In genomic region chr6:83120930-83121862, GRCm38 (mm10) we compare ENCODE assay signal across 8 mouse cellular contexts. TPM values are rescaled to one million over a fixed set of nuclear protein-coding genes. Genes with fewer than 3 reads are reported as not detected.
A peak's percentile ranks its signal among the peaks of the same experiment; 100 is the strongest.
DNase-seq lines count a peak whose midpoint lies in the region; ATAC-seq lines count a peak whose summit lies in the region.

Gene Wbp1 (minus strand): TSS chr6:83121559.

- peak; percentile 96 for ATAC-seq in hindbrain, embryonic 15.5 days (ENCODE audit: low FRiP score, low read depth)

- peak within 1 kb of the TSS; percentile 65 for H3K4me3 ChIP-seq in hindbrain, embryonic 15.5 days

- peak within 1 kb of the TSS; percentile 99 for H3K4me2 ChIP-seq in hindbrain, embryonic 15.5 days

- peak within 1 kb of the TSS; percentile 95 for H3K27ac ChIP-seq in hindbrain, embryonic 15.5 days (replicated peaks)

- no peaks in the 10 kb centered on the region for H3K27me3 ChIP-seq in hindbrain, embryonic 15.5 days

- H3K9ac ChIP-seq in hindbrain, embryonic 15.5 days = peak within 1 kb of the TSS; percentile 76

- peak; percentile 95 for DNase-seq in T-cell, adult 2 months (ENCODE audit: low spot score)
- DNase-seq in cerebellum, postnatal 36 days = peak; percentile 91 to 95
- DNase-seq in frontal cortex, postnatal 36 days (ENCODE audit: low spot score in 2 of 2) = peak; percentile 97 to 98
- DNase-seq in left cerebral cortex, adult 11 months (ENCODE audit: low spot score) = peak; percentile 98
- peak; percentile 95 to 98 for DNase-seq in lung, postnatal 4 days
- DNase-seq in retina, postnatal 7 days (ENCODE audit: low read depth, low spot score) = peak; percentile 97
- peak; percentile 84 for DNase-seq in urinary bladder, adult 2 months (ENCODE audit: low spot score)

- WGBS in hindbrain, embryonic 15.5 days = under 1% methylated on average over 38 of the region's 38 CpGs

- peaks cover 68% of the 10 kb centered on the region for H3K4me1 ChIP-seq in hindbrain, embryonic 15.5 days (replicated peaks)

- H3K36me3 ChIP-seq in hindbrain, embryonic 15.5 days = peaks cover 22% of the 10 kb centered on the region

- H3K9me3 ChIP-seq in hindbrain, embryonic 15.5 days = no peaks in the 10 kb centered on the region

RNA-seq across cellular contexts. Expression of gene Wbp1, which starts in this region (rescaled TPM):
- polyA plus RNA-seq in hindbrain, embryonic 15.5 days (2015; fragmentation: Nextera tagmentation; extraction: Ambion mirVana) = 155 and 161 TPM in 2 replicates
- polyA plus RNA-seq in urinary bladder, adult 2 months (2012; rRNA removed) = 85.6 and 89.2 TPM in 2 replicates

Comparison
In these comparisons a context has a peak if more than half of its experiments do, and no peak if none do; other contexts are left out.
1. Peak in every context shown above with its lines: DNase-seq, ATAC-seq, H3K4me3 ChIP-seq and H3K27ac ChIP-seq.